Mouse (Mus musculus) common myeloid progenitor, adult 5-6 weeks (primary cell): Measurements from ENCODE around the gene Acads. TPM values are rescaled to one million over a fixed set of nuclear protein-coding genes. Genes with fewer than 3 reads are reported as not detected.
"Not testable (repeated sequence)": the region's sequence is repeated elsewhere in the genome, so short reads cannot be mapped to it uniquely, and the experiment has no call there.

Experiments
- ATAC-seq: replicated peaks from 2 replicates; pipeline ENCODE4 v1.8.0; 2016; ENCODE audit warnings: low read depth, mild to moderate bottlenecking, moderate TSS enrichment, inconsistent platforms; ENCODE audit not compliant: poor library complexity, severe bottlenecking
- total RNA-seq: library from RNA; stranded (forward); fragments of 200-1000, 187-1606 nt; gene quantifications from 2 replicates; pipeline ENCODE4 v1.2.3, GENCODE M21; 2017

Gene Acads
- total RNA-seq, 1 experiment from 2014 or later = 32.2 TPM

GRCm38 (mm10) chr5:115150991-115151390, 31.8 kb upstream of the Acads start:
- no peak for ATAC-seq

GRCm38 (mm10) chr5:115149675-115150459, 30.7 kb upstream of the Acads start:
- no peak for ATAC-seq

GRCm38 (mm10) chr5:115148872-115149271, 29.7 kb upstream of the Acads start:
- ATAC-seq = not testable (repeated sequence)

- ATAC-seq = no peak
Measured at GRCm38 (mm10) chr5:115148378-115148777, 29.2 kb upstream of the Acads start.

- ATAC-seq = no peak
Measured at GRCm38 (mm10) chr5:115147388-115147787, 28.2 kb upstream of the Acads start.

GRCm38 (mm10) chr5:115146747-115147130, 27.6 kb upstream of the Acads start:
- no peak for ATAC-seq

- no peak for ATAC-seq
Measured at GRCm38 (mm10) chr5:115145976-115146746, 27.0 kb upstream of the Acads start.

- ATAC-seq = no peak
Measured at GRCm38 (mm10) chr5:115145253-115145968, 26.3 kb upstream of the Acads start.

DNA sequence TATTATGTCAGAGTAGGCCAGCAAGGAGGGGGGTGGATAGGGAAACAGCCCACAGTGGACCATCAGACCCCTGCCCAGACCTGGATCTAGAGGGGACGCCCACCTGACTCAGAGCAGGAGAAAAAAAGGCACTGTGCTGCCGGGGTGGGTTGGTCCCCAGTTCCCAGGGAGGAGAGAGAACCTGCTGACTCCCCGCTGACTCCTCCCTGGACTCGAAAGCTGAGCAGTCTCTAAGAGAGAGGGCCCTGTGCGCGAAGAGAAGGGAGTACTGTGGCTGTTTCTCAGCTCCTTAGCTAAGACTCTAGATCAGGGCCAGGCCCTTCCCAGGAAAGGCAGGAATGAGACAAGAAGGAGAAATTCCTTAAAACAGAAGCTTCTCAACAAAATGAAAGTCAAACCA, 25.3 kb upstream of the Acads start:
- no peak for ATAC-seq

DNA sequence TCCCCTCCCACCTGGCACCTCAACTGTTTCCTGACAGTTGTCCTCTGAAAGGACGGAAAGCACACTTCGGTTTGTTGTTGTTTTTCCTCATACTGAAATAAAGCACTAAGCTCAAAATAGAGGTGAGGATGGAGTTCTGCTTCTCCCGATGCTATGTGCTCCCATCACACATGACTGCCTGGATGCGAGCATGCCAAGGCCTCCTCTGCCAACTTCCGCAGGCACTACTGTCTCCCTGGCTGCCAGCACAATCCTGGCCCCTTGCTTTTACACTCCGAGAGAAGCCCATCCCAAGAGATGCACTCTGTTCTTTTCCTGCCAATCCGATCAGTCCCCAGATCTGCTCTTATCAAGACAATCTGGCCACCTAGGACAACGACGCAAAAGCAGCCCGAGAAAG, 24.4 kb upstream of the Acads start:
- ATAC-seq = no peak

DNA sequence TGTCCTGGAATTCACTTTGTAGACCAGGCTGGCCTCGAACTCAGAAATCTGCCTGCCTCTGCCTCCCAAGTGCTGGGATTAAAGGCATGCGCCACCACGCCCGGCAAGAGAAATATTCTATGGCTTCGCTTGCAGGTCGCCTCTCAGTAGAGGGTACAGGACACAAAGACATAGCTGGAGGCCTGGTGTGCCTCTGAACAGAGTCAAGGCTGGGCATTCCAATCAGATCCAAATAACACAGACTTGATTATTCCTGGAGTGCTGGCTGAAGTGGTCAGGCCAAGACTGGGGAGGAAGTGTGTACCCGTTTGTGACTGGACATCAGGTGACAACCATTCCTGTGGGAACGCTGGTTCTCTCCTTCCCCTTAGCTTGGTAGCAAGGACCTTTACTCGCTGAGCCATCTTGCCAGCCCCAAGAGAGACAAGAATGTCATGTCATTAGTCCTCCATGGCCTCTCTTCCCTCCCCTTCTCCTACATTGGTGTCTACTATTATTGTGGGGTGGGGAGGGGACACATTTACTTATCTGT, 23.1 kb upstream of the Acads start:
- no peak for ATAC-seq

GRCm38 (mm10) chr5:115140726-115141125, 21.6 kb upstream of the Acads start:
- no peak for ATAC-seq

DNA sequence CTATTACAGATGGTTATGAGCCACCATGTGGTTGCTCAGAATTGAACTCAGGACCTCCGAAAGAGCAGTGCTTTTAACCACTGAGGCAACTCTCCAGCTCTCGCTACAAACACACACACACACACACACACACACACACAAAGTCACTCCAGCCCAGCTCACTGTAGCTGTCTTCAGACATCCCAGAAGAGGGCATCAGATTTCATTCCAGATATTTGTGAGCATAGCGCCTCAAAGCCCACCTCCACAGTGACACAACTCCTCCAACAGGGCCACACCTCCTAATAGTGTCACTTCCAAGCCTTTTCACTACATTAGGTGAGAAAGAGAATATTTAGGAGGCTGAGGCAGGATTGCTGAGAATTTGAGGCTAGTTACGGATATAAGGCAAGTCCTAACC, 20.0 kb upstream of the Acads start:
- ATAC-seq = no peak

DNA sequence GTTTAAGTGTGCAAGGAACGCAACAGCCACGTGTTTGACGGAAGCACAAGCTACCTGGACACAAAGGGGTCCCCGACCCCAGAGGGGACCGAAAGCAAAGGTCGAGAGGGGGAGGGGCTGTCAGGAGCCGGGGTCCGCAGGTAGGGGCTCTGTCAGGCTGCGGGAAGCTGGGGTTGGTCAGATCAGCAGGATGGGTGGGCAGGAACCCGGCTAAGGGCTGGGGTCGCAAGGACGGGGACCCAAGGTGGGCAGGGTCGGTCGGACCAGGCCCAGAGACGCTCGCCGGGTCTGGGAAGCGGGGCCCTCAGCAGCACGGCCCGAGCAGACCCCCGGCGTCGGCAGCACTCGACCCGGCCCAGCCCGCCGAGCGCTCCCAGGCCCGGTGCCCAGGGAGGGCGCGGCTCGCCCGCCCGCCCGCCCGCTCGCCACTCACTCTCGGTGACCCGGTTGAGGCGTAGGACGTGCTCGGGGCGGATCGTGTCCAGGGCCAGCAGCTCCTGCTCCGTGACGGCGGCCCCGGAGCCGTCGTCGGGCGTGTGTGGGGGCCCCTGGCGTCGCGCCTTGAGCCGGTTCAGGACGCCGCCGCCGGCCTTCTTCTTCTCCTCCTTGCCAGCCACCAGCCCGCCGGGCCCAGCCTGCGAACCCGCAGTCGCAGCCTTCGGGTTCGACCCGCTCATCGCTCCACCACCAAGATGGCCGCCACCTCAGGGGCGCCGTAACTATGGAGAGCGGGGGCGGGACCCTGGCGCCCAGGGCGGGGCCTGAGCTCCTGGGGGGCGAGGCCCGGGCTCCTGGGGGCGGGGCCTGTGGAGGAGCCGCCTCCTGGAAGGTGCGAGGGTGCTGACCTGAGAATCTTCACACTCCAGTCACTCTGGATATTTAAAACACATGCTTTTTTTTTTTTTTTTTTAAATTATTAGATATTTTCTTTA, 15.4 kb upstream of the Acads start, which contains the start of gene Unc119b:
Gene Unc119b, minus strand, starts transcription at position 742 of the 932 bp plus-strand sequence.
- ATAC-seq = peak; percentile 93

- peak; percentile 23; the same call in 1 of the 2 replicates for ATAC-seq
Measured at GRCm38 (mm10) chr5:115133358-115134066, 14.4 kb upstream of the Acads start.

DNA sequence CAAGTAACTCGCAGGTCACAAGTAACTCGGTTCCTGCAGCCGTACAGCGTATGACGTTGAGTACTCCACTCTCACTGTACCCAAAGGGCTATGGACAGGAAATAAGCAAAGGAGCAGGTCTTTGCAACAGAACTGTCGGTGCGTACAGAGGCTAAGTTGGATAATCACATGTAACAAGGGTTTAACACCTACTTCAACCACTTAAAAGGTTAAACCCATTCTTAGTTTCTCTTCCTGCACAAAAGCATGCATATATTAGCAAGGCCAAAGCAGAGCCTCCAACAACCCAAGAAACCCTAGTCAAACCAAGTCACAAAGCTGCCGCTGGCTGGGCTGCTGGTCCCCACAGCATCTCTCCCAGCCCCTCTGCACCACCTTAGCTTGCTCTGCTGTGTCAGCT, 13.3 kb upstream of the Acads start:
- ATAC-seq = no peak

- no peak for ATAC-seq
Measured at GRCm38 (mm10) chr5:115129328-115129727, 10.2 kb upstream of the Acads start.

DNA sequence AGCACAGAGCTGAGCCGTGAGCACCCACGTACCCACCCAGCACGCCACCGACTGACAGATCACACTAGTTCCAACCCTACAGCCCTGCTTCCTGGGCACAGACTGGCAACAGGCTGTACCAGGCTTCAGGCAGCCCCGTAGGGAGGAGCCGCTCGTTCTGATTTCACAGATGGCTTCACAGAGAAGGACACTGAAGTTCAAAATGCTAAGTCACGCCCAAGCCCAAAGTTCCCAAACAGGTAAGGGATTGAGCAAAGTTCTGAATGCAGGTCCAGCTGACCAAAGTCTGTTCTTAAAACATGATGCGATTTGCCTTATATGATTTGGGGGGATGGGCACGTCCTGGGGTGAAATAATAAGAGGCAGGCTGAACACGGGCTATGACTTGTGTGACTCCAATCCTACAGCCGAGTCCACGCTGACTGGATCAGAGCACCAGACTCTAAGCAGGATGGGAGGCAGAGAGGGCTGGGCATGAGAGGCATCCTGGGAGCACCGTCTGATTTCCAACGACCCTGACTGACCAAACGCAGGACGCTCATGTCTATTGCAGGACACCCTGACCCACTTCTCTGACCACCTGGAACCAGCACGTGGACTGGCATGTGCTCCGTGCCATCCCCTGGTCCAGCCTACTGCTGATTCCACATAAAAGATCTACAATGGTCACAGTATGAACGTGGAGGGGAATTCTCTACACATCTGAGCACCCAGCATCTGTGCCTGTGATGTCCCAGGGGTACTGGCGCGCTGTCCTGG, 8.5 kb upstream of the Acads start:
- no peak for ATAC-seq
